Mouse (Mus musculus): ENCODE data around the gene Crybg3. TPM values are rescaled to one million over a fixed set of nuclear protein-coding genes. Genes with fewer than 3 reads are reported as not detected.

Crybg3 gene
- polyA plus RNA-seq, 1 experiment from 2014 or later, result 6.3 TPM

- Histone ChIP-seq H3K27ac (replicated peaks) (no peak overlapping the region), H3K9me3 (ENCODE audit: control insufficient read depth, low read length) (no peaks in the 10 kb centered on the region), H3K36me3 (ENCODE audit: control insufficient read depth, insufficient read depth, low read length) (no peaks in the 10 kb centered on the region), H3K4me1 (replicated peaks; ENCODE audit: control insufficient read depth, insufficient read depth) (no peaks in the 10 kb centered on the region), H3K27me3 (ENCODE audit: control insufficient read depth, insufficient read depth, low read length) (no peaks in the 10 kb centered on the region), H3K4me3 (ENCODE audit: low read depth, low read length) (no peak overlapping the region), H3K4me2 (replicated peaks; ENCODE audit: low read depth) (no peak overlapping the region), H3K9ac (ENCODE audit: low read length) (no peak overlapping the region)
- DNase-seq (ENCODE audit: low spot score) (no peak), ATAC-seq (ENCODE audit: low FRiP score, low TSS enrichment) (no peak)
- TF ChIP-seq EP300 (optimal IDR thresholded peaks at IDR 0.05) (no peak), CTCF (IDR thresholded peaks at IDR 0.05; ENCODE audit: low read depth) (no peak)
- WGBS, result 87% methylated on average over 5 of the region's 5 CpGs
These were observed 149.0 kb downstream of the Crybg3 start for GRCm38 (mm10) chr16:59451813-59452212.

GRCm38 (mm10) chr16:59449092-59449491 lies 151.7 kb downstream of the Crybg3 start:
- no peak overlapping the region for H3K4me3 ChIP-seq (ENCODE audit: low read depth, low read length)
- no peaks in the 10 kb centered on the region for H3K4me1 ChIP-seq (replicated peaks; ENCODE audit: control insufficient read depth, insufficient read depth)
- TF ChIP-seq CTCF (IDR thresholded peaks at IDR 0.05; ENCODE audit: low read depth), result peak; percentile 28; the same call in 1 of the 2 replicates
- no peak for TF ChIP-seq EP300 (optimal IDR thresholded peaks at IDR 0.05)
- H3K27me3 ChIP-seq (ENCODE audit: control insufficient read depth, insufficient read depth, low read length), result no peaks in the 10 kb centered on the region
- H3K9ac ChIP-seq (ENCODE audit: low read length), result no peak overlapping the region
- no peak overlapping the region for H3K27ac ChIP-seq (replicated peaks)
- DNase-seq (ENCODE audit: low spot score) (no peak), ATAC-seq (ENCODE audit: low FRiP score, low TSS enrichment) (no peak)
- no peaks in the 10 kb centered on the region for H3K36me3 ChIP-seq (ENCODE audit: control insufficient read depth, insufficient read depth, low read length)
- H3K4me2 ChIP-seq (replicated peaks; ENCODE audit: low read depth), result no peak overlapping the region
- H3K9me3 ChIP-seq (ENCODE audit: control insufficient read depth, low read length), result no peaks in the 10 kb centered on the region

- Histone ChIP-seq H3K27me3 (ENCODE audit: control insufficient read depth, insufficient read depth, low read length) (no peaks in the 10 kb centered on the region), H3K4me3 (ENCODE audit: low read depth, low read length) (no peak overlapping the region), H3K4me1 (replicated peaks; ENCODE audit: control insufficient read depth, insufficient read depth) (no peaks in the 10 kb centered on the region), H3K27ac (replicated peaks) (no peak overlapping the region), H3K4me2 (replicated peaks; ENCODE audit: low read depth) (no peak overlapping the region), H3K9ac (ENCODE audit: low read length) (no peak overlapping the region), H3K36me3 (ENCODE audit: control insufficient read depth, insufficient read depth, low read length) (no peaks in the 10 kb centered on the region), H3K9me3 (ENCODE audit: control insufficient read depth, low read length) (no peaks in the 10 kb centered on the region)
- TF ChIP-seq EP300 (optimal IDR thresholded peaks at IDR 0.05), result no peak
- no peak for TF ChIP-seq CTCF (IDR thresholded peaks at IDR 0.05; ENCODE audit: low read depth)
- ATAC-seq (ENCODE audit: low FRiP score, low TSS enrichment) (no peak), DNase-seq (ENCODE audit: low spot score) (no peak)
- 78% methylated on average over 1 of the region's 1 CpGs for WGBS
These were observed 152.6 kb downstream of the Crybg3 start for GRCm38 (mm10) chr16:59448181-59448580.

- no peaks in the 10 kb centered on the region for H3K9me3 ChIP-seq (ENCODE audit: control insufficient read depth, low read length)
- H3K4me1 ChIP-seq (replicated peaks; ENCODE audit: control insufficient read depth, insufficient read depth), result no peaks in the 10 kb centered on the region
- H3K4me3 ChIP-seq (ENCODE audit: low read depth, low read length), result no peak overlapping the region
- H3K27me3 ChIP-seq (ENCODE audit: control insufficient read depth, insufficient read depth, low read length), result no peaks in the 10 kb centered on the region
- no peaks in the 10 kb centered on the region for H3K36me3 ChIP-seq (ENCODE audit: control insufficient read depth, insufficient read depth, low read length)
- DNase-seq (ENCODE audit: low spot score) (no peak), ATAC-seq (ENCODE audit: low FRiP score, low TSS enrichment) (no peak)
- no peak overlapping the region for H3K9ac ChIP-seq (ENCODE audit: low read length)
- H3K27ac ChIP-seq (replicated peaks), result no peak overlapping the region
- TF ChIP-seq CTCF (IDR thresholded peaks at IDR 0.05; ENCODE audit: low read depth) (no peak), EP300 (optimal IDR thresholded peaks at IDR 0.05) (no peak)
- no peak overlapping the region for H3K4me2 ChIP-seq (replicated peaks; ENCODE audit: low read depth)
- 83% methylated on average over 7 of the region's 7 CpGs for WGBS
These were observed 155.8 kb downstream of the Crybg3 start for GRCm38 (mm10) chr16:59444880-59445559.

Other genes with a start within 250 kb of the Crybg3 start
- gene Olfr209, start 237.0 kb downstream of the Crybg3 start, polyA plus RNA-seq (2015; fragmentation: Nextera tagmentation; extraction: Ambion mirVana), result not detected in 2 replicates
- gene Gabrr3, start 193.6 kb downstream of the Crybg3 start, polyA plus RNA-seq (2015; fragmentation: Nextera tagmentation; extraction: Ambion mirVana), result not detected in 2 replicates
- gene Riox2, start 129.2 kb downstream of the Crybg3 start, polyA plus RNA-seq (2015; fragmentation: Nextera tagmentation; extraction: Ambion mirVana), result 22.7 and 23.4 TPM in 2 replicates
- 17.8 and 18.2 TPM in 2 replicates for gene Arl6, start 38.4 kb upstream of the Crybg3 start, polyA plus RNA-seq (2015; fragmentation: Nextera tagmentation; extraction: Ambion mirVana)